Mouse (Mus musculus): ENCODE measurements at regions not wholly inside any gene's neighbourhood (a gene's known extent, or its start where the extent isn't known, plus 50 kb on each side); places are given as distances from the start of the nearest gene placed in this dataset.

- no peak for ATAC-seq (ENCODE audit: insufficient number of reproducible peaks, insufficient read depth, low FRiP score, low TSS enrichment, low read depth)
- Histone ChIP-seq H3K4me2 (no peak overlapping the region), H3K4me1 (replicated peaks) (peaks cover 48% of the 10 kb centered on the region), H3K9ac (replicated peaks) (no peak overlapping the region), H3K27me3 (no peaks in the 10 kb centered on the region), H3K27ac (peak overlapping the region; percentile 96), H3K36me3 (no peaks in the 10 kb centered on the region), H3K4me3 (replicated peaks) (no peak overlapping the region), H3K9me3 (no peaks in the 10 kb centered on the region)
- whole genome bisulfite sequencing: 73% methylated on average over 9 of the region's 9 CpGs
Observed at GRCm38 (mm10) chr3:52181326-52182101, 76.6 kb upstream of the Maml3 start.

- no peak overlapping the region for H3K9ac ChIP-seq (replicated peaks)
- H3K4me2 ChIP-seq: no peak overlapping the region
- no peaks in the 10 kb centered on the region for H3K27me3 ChIP-seq
- H3K36me3 ChIP-seq: no peaks in the 10 kb centered on the region
- H3K27ac ChIP-seq: no peak overlapping the region
- 85% methylated on average over 12 of the region's 12 CpGs for WGBS
- peaks cover 55% of the 10 kb centered on the region for H3K4me1 ChIP-seq (replicated peaks)
- ATAC-seq (ENCODE audit: insufficient number of reproducible peaks, insufficient read depth, low FRiP score, low TSS enrichment, low read depth): no peak
- no peaks in the 10 kb centered on the region for H3K9me3 ChIP-seq
- no peak overlapping the region for H3K4me3 ChIP-seq (replicated peaks)
Observed at GRCm38 (mm10) chr3:52184241-52184640, 79.4 kb upstream of the Maml3 start.

DNA sequence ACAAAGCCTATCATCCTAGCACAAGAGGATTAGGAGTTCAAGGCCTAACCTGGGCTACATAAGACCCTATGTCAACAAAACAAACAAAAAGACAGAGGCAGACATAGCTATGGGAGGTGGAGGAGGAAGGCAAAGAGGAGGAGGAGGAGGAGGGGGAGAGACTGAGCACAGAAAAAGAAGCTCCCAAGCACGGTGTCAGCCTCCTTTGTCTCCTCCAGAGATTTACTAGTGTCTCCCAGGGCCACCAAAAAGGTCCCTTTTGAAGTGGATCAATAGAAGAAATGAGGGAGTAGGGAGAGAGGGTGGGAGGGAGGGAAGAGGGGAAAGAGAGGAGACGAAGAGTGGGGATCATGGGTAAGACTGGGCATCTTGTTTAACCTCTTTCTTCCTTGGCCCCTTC lies 80.5 kb upstream of the Maml3 start:
- Histone ChIP-seq H3K4me3 (replicated peaks) (no peak overlapping the region), H3K27me3 (no peaks in the 10 kb centered on the region), H3K36me3 (no peaks in the 10 kb centered on the region), H3K9me3 (no peaks in the 10 kb centered on the region), H3K9ac (replicated peaks) (no peak overlapping the region), H3K4me2 (no peak overlapping the region), H3K4me1 (replicated peaks) (peaks cover 43% of the 10 kb centered on the region), H3K27ac (no peak overlapping the region)
- no peak for ATAC-seq (ENCODE audit: insufficient number of reproducible peaks, insufficient read depth, low FRiP score, low TSS enrichment, low read depth)
- 23% methylated on average over 2 of the region's 2 CpGs for WGBS

DNA sequence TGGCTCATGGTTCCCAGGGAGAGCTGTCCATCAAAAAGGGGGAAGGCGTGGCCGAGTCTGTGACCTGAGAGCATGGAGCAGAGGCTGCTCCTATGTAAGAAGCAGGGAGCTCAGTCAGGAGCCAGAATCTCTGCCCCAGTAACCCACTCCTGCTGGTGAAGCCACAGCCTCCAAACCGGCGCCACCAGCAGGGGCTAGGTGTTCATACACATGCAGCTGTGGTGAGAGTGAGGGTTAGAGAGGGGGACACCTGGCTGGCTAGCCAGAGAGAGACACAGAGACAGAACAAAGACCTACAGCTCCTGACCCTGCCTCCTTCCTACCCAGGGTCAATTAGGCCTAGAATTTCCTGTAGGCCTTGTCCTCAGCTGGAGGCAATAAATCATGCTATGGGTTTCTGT lies 80.7 kb upstream of the Foxo1 start:
- no peaks in the 10 kb centered on the region for H3K9me3 ChIP-seq
- H3K4me2 ChIP-seq: no peak overlapping the region
- peaks cover 27% of the 10 kb centered on the region for H3K4me1 ChIP-seq (replicated peaks)
- H3K4me3 ChIP-seq (replicated peaks): no peak overlapping the region
- no peak overlapping the region for H3K9ac ChIP-seq (replicated peaks)
- WGBS: 45% methylated on average over 4 of the region's 4 CpGs
- no peak overlapping the region for H3K27ac ChIP-seq
- H3K36me3 ChIP-seq: no peaks in the 10 kb centered on the region
- ATAC-seq (ENCODE audit: insufficient number of reproducible peaks, insufficient read depth, low FRiP score, low TSS enrichment, low read depth): no peak
- H3K27me3 ChIP-seq: no peaks in the 10 kb centered on the region

DNA sequence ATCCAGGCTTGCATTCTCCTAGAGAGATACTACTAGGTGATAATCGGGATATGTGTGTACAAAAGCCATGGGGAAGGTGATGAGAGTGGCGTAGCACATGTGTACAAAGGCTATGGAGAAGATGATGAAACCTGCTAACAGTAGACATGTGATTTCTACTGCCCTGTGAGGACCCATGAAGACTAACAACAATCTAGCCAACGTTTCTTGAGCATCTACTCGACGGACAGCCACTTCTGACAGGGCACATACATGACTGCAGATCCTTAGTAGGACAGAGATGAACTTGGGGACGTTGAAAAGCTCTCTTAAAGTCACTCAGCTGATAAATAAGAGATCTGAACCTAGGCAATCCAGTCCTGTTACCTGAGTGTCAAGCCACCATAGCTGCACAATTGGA lies 79.8 kb upstream of the Foxo1 start:
- H3K27ac ChIP-seq: no peak overlapping the region
- H3K9ac ChIP-seq (replicated peaks): no peak overlapping the region
- no peaks in the 10 kb centered on the region for H3K36me3 ChIP-seq
- H3K4me3 ChIP-seq (replicated peaks): no peak overlapping the region
- H3K4me2 ChIP-seq: no peak overlapping the region
- no peak for ATAC-seq (ENCODE audit: insufficient number of reproducible peaks, insufficient read depth, low FRiP score, low TSS enrichment, low read depth)
- peaks cover 35% of the 10 kb centered on the region for H3K4me1 ChIP-seq (replicated peaks)
- H3K27me3 ChIP-seq: no peaks in the 10 kb centered on the region
- H3K9me3 ChIP-seq: no peaks in the 10 kb centered on the region
- 87% methylated on average over 6 of the region's 6 CpGs for WGBS

- 93% methylated on average over 6 of the region's 6 CpGs for WGBS
- H3K36me3 ChIP-seq: no peaks in the 10 kb centered on the region
- no peaks in the 10 kb centered on the region for H3K27me3 ChIP-seq
- H3K4me2 ChIP-seq: no peak overlapping the region
- H3K4me1 ChIP-seq (replicated peaks): peaks cover 41% of the 10 kb centered on the region
- no peak for ATAC-seq (ENCODE audit: insufficient number of reproducible peaks, insufficient read depth, low FRiP score, low TSS enrichment, low read depth)
- H3K9me3 ChIP-seq: no peaks in the 10 kb centered on the region
- H3K27ac ChIP-seq: no peak overlapping the region
- H3K4me3 ChIP-seq (replicated peaks): no peak overlapping the region
- no peak overlapping the region for H3K9ac ChIP-seq (replicated peaks)
Observed at GRCm38 (mm10) chr3:52189016-52189415, 79.1 kb upstream of the Foxo1 start.

- Histone ChIP-seq H3K9ac (replicated peaks) (no peak overlapping the region), H3K4me1 (replicated peaks) (peaks cover 41% of the 10 kb centered on the region), H3K4me2 (no peak overlapping the region), H3K9me3 (no peaks in the 10 kb centered on the region), H3K27ac (no peak overlapping the region), H3K4me3 (replicated peaks) (no peak overlapping the region), H3K36me3 (no peaks in the 10 kb centered on the region), H3K27me3 (0 out of 2 replicates have a peak, but pooled peaks cover 4% of the 10 kb centered on the region)
- 92% methylated on average over 7 of the region's 7 CpGs for WGBS
- no peak for ATAC-seq (ENCODE audit: insufficient number of reproducible peaks, insufficient read depth, low FRiP score, low TSS enrichment, low read depth)
Observed at GRCm38 (mm10) chr3:52190021-52190420, 78.1 kb upstream of the Foxo1 start.

DNA sequence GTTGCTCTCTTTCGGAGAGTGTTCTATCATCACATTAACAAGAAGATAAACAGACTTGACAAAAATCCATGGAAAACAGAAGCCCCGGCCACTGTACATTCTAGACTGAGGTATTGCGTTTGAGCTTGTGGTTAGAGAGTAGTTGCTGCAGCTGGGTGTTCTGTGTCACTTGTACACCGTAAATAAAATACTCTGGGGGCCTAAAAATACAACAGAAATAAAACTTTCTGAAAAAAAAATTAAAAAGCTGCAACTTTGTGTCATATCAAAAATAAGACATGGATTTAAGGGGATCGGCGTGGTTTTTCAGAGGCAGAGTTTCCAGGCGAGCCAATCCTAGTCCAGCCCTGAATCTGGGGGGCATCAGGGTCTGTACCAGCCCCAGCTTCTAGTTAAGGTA lies 75.1 kb upstream of the Foxo1 start:
- no peak overlapping the region for H3K4me3 ChIP-seq (replicated peaks)
- 0 out of 2 replicates have a peak overlapping the region, but pooled peaks have one; percentile 2 for H3K9ac ChIP-seq (replicated peaks)
- WGBS: 53% methylated on average over 7 of the region's 7 CpGs
- peaks cover 25% of the 10 kb centered on the region for H3K4me1 ChIP-seq (replicated peaks)
- ATAC-seq (ENCODE audit: insufficient number of reproducible peaks, insufficient read depth, low FRiP score, low TSS enrichment, low read depth): no peak
- H3K9me3 ChIP-seq: no peaks in the 10 kb centered on the region
- H3K27ac ChIP-seq: no peak overlapping the region
- H3K4me2 ChIP-seq: no peak overlapping the region
- H3K27me3 ChIP-seq: peaks cover 9% of the 10 kb centered on the region
- H3K36me3 ChIP-seq: no peaks in the 10 kb centered on the region

GRCm38 (mm10) chr3:52194216-52194615 lies 73.9 kb upstream of the Foxo1 start:
- peaks cover 25% of the 10 kb centered on the region for H3K4me1 ChIP-seq (replicated peaks)
- 85% methylated on average over 10 of the region's 10 CpGs for WGBS

DNA sequence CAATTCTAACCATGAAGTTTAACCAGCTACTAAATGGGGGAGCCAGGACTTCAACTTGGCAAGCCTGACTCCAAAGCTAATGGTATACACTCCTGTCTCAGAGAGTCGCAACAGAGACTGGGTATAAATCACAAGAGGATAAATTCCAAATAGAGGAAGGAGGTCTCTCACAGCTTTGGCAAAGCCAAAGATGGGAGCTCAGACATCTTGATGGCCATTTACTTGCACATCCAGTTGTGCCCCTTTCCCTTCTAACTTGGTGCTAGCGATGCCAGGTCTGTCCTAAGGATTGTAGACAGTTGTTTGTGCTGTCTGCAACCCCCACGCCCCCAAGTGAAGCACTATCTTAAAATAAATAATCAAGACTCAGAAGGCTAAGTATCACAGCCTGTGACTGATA lies 72.7 kb upstream of the Foxo1 start:
- 74% methylated on average over 3 of the region's 3 CpGs for WGBS

More at GRCm38 (mm10) chr3:52194216-52194615, 73.9 kb upstream of the Foxo1 start:
- no peak overlapping the region for H3K9ac ChIP-seq (replicated peaks)
- H3K4me3 ChIP-seq (replicated peaks): no peak overlapping the region
- H3K4me2 ChIP-seq: no peak overlapping the region
- no peaks in the 10 kb centered on the region for H3K36me3 ChIP-seq
- peaks cover 14% of the 10 kb centered on the region for H3K27me3 ChIP-seq
- H3K27ac ChIP-seq: no peak overlapping the region
- H3K9me3 ChIP-seq: no peaks in the 10 kb centered on the region
- ATAC-seq (ENCODE audit: insufficient number of reproducible peaks, insufficient read depth, low FRiP score, low TSS enrichment, low read depth): no peak

DNA sequence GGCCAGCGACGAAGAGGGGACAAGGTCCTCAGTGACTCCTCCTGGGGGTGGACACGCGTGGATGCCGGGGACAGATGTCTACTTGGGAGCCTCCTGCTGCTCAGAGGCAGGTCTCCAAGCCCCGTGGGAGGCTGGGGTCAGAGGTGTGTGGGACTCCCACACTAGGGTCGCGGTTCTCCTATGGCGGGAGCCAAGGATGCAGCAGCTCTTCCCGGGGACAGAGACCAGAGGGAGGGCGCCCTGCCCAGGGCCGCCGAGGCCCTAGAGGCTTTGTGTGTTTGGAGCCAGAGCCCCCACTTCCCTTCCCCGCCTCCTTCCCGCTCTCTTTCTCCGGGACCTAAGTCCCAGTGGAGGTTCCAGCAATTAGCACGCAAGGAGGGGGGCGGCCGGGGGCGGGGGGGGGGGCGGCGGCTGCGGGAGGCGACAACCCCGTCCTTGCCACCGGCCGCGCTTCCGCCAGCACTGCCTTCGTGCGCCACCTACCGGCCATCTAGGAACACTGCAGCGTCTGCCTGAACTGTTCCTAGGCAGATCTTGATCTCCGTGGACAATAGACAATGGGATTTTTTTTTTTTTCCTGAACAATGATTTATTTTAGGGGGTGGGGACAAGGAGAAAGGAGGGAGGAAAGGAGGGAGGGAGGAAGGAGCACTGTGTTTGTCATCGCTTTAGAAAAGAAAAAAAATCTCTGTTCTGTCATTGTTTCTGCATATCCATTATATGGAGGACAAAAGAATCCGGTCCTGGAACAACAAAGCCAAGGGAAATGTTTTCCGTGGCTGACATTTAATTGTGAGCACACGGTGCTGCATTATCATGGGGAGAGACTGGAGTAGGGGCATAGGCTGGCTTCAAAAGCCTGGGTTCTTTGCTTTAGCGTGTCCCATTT lies 71.8 kb upstream of the Foxo1 start:
- peak overlapping the region; percentile 14; the same call in 1 of the 2 replicates for H3K27ac ChIP-seq

More for the DNA sequence above, 72.7 kb upstream of the Foxo1 start:
- H3K9ac ChIP-seq (replicated peaks): peak overlapping the region; percentile 77; the same call in 1 of the 2 replicates
- H3K27me3 ChIP-seq: peaks cover 18% of the 10 kb centered on the region
- no peak overlapping the region for H3K27ac ChIP-seq
- ATAC-seq (ENCODE audit: insufficient number of reproducible peaks, insufficient read depth, low FRiP score, low TSS enrichment, low read depth): no peak
- H3K4me2 ChIP-seq: peak overlapping the region; percentile 77
- H3K36me3 ChIP-seq: no peaks in the 10 kb centered on the region
- peak overlapping the region; percentile 40; the same call in 1 of the 2 replicates for H3K4me3 ChIP-seq (replicated peaks)
- H3K9me3 ChIP-seq: no peaks in the 10 kb centered on the region
- peaks cover 28% of the 10 kb centered on the region for H3K4me1 ChIP-seq (replicated peaks)

More for the DNA sequence above, 71.8 kb upstream of the Foxo1 start:
- H3K27me3 ChIP-seq: peaks cover 20% of the 10 kb centered on the region
- H3K36me3 ChIP-seq: no peaks in the 10 kb centered on the region
- H3K4me3 ChIP-seq (replicated peaks): peak overlapping the region; percentile 40
- peaks cover 28% of the 10 kb centered on the region for H3K4me1 ChIP-seq (replicated peaks)
- peak; percentile 48; the same call in 1 of the 2 replicates for ATAC-seq (ENCODE audit: insufficient number of reproducible peaks, insufficient read depth, low FRiP score, low TSS enrichment, low read depth)
- H3K4me2 ChIP-seq: peak overlapping the region; percentile 77
- no peaks in the 10 kb centered on the region for H3K9me3 ChIP-seq
- WGBS: 4% methylated on average over 32 of the region's 39 CpGs
- H3K9ac ChIP-seq (replicated peaks): peak overlapping the region; percentile 77
